Mouse (Mus musculus): ENCODE data around the gene Tpo.

GRCm38 (mm10) chr12:30154079-30154673, 21.8 kb upstream of the Tpo start:
- TF ChIP-seq CTCF (conservative IDR thresholded peaks at IDR 0.05; ENCODE audit: low read length) = no peak
- no peak for TF ChIP-seq POU5F1 (IDR thresholded peaks at IDR 0.05; ENCODE audit: borderline replicate concordance, low read length)

All from E14TG2a.4 (cell line).